Mouse (Mus musculus) kidney, postnatal 0 days (tissue): ENCODE results near the gene Atp12a. TPM values are rescaled to one million over a fixed set of nuclear protein-coding genes. Genes with fewer than 3 reads are reported as not detected.

Experiments used
- ATAC-seq: fragments of 200-750 bp; cut with Nextera tagmentation; replicated peaks from 2 replicates; pipeline ENCODE4 v1.8.0; 2017; ENCODE audit warnings: low read depth, moderate number of reproducible peaks, moderate TSS enrichment, moderate library complexity; ENCODE audit not compliant: low FRiP score
- DNase-seq: peaks from one replicate; pipeline ENCODE4 v3.0.0-alpha.2; 2016; ENCODE audit warnings: low spot score
- H3K27ac ChIP-seq: fragments of 300-500 bp; sonication (generic); 2 replicates; pipeline ENCODE4 v1.5.1; 2014; ENCODE audit warnings: mild to moderate bottlenecking
- H3K27me3 ChIP-seq: fragments of 300-500 bp; sonication (generic); 2 replicates; pipeline ENCODE4 v1.6.1; 2014; ENCODE audit warnings: low read length, mixed read lengths; ENCODE audit not compliant: insufficient read depth
- H3K36me3 ChIP-seq: fragments of 300-500 bp; sonication (generic); 2 replicates; pipeline ENCODE4 v1.6.1; 2014; ENCODE audit warnings: low read length, mixed read lengths; ENCODE audit not compliant: insufficient read depth
- H3K4me1 ChIP-seq: fragments of 300-500 bp; sonication (generic); replicated peaks from 2 replicates; pipeline ENCODE4 v1.6.1; 2014; ENCODE audit warnings: antibody characterized with exemption, low read length, mixed read lengths; ENCODE audit not compliant: insufficient read depth
- H3K4me2 ChIP-seq: fragments of 300-500 bp; sonication (generic); 2 replicates; pipeline ENCODE4 v1.6.1; 2014; ENCODE audit warnings: mild to moderate bottlenecking, low read length, moderate library complexity, mixed read lengths
- H3K4me3 ChIP-seq: fragments of 300-500 bp; sonication (generic); replicated peaks from 2 replicates; pipeline ENCODE4 v1.5.1; 2014; ENCODE audit warnings: low read depth, low read length
- H3K9ac ChIP-seq: fragments of 300-500 bp; sonication (generic); 2 replicates; pipeline ENCODE4 v1.6.1; 2014; ENCODE audit warnings: low read depth, low read length
- H3K9me3 ChIP-seq: fragments of 300-500 bp; sonication (generic); replicated peaks from 2 replicates; pipeline ENCODE4 v1.6.1; 2016; ENCODE audit warnings: low read length, inconsistent platforms, mixed read lengths
- CTCF ChIP-seq: IDR thresholded peaks from 2 replicates; pipeline ENCODE4 v1.5.1; 2016; ENCODE audit warnings: antibody characterized with exemption, low read depth, mild to moderate bottlenecking, moderate library complexity
- WGBS: fragments of 180-500 bp; shearing (Covaris S2); extraction: QIAGEN DNeasy Blood & Tissue Kit; methylation state at CpG from one replicate; pipeline ENCODE4 v1.1.7; 2014; 5-methylcytosine and 5-hydroxymethylcytosine counted together
- polyA plus RNA-seq: library from polyadenylated mRNA; unstranded; fragments of >200 nt; fragmentation: Nextera tagmentation; extraction: Ambion mirVana; gene quantifications from 2 replicates; pipeline ENCODE4 v1.2.1, GENCODE M21; 2015

The Atp12a gene
- 19.9 and 23.4 TPM in 2 replicates for polyA plus RNA-seq

DNA sequence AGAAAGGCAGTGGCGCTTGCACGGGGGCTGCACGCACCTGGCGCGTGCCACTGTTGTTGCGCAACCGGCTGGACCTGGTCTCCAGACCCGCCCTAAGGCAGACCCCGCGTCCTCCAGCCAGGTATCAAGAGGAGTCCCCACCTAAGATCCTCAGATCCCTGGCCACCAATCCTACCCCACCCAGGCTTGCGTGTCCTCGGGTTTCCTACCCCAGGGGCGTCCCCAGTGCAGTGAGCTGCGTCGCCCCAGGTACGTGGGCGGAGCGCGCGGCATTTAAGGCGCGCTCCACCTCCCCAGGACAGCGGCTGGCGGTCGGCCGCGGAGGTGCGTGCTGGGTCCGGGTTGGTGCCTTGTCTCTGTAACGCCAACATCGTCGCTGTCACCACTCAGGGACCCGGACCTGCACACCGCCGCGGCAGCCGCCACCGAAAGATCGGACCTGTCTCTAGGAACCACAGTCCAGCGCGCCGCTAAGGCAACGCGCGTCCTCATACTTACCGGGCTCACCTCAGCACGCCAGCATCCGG is at the start of gene Atp12a:
TSS of gene Atp12a (plus strand) at position 358 of the 527 bp plus-strand sequence.
- TF ChIP-seq CTCF, result no peak
- Histone ChIP-seq H3K27me3 (peaks cover 16% of the 10 kb centered on the region), H3K27ac (no peak within 1 kb of the TSS), H3K36me3 (no peaks in the 10 kb centered on the region), H3K9me3 (no peaks in the 10 kb centered on the region), H3K4me2 (peak within 1 kb of the TSS; percentile 77), H3K9ac (peak within 1 kb of the TSS; percentile 35; the same call in 1 of the 2 replicates), H3K4me1 (peaks cover 5% of the 10 kb centered on the region; the same call in 1 of the 2 replicates), H3K4me3 (peak within 1 kb of the TSS; percentile 41)
- WGBS, result under 1% methylated on average over 48 of the region's 48 CpGs
- no peak for DNase-seq
- ATAC-seq, result peak; percentile 49; the same call in 1 of the 2 replicates

DNA sequence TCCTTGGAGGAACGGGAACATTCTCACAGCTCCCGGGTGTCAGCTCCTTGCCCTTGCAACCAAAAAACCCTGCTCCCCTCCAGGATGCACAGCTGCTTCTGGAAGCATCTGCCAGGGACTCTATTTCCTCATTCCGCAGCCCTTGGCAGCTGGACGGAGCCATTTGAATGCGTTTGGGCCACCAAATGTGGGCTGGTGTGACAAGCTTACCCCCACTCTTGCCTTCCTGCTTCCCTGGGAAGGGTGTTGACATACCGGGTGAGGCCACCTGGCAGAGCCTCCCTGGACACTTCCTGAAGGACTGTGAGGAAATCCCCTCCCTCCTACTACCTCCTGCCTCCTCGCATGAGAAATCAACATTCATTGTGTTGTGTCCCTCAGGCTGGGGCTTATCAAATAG is 49.3 kb upstream of the Atp12a start:
- Histone ChIP-seq H3K27ac (no peak overlapping the region), H3K9ac (no peak overlapping the region), H3K9me3 (no peaks in the 10 kb centered on the region), H3K4me3 (no peak overlapping the region), H3K4me1 (no peaks in the 10 kb centered on the region), H3K36me3 (no peaks in the 10 kb centered on the region), H3K4me2 (no peak overlapping the region), H3K27me3 (no peaks in the 10 kb centered on the region)
- WGBS, result 60% methylated on average over 7 of the region's 7 CpGs
- no peak for DNase-seq
- no peak for ATAC-seq
- TF ChIP-seq CTCF, result no peak

GRCm38 (mm10) chr14:56316333-56316732 is 48.5 kb upstream of the Atp12a start:
- H3K4me2 ChIP-seq, result no peak overlapping the region
- no peaks in the 10 kb centered on the region for H3K27me3 ChIP-seq
- no peaks in the 10 kb centered on the region for H3K4me1 ChIP-seq
- no peak for TF ChIP-seq CTCF
- WGBS, result 85% methylated on average over 4 of the region's 4 CpGs
- H3K36me3 ChIP-seq, result no peaks in the 10 kb centered on the region
- H3K9me3 ChIP-seq, result no peaks in the 10 kb centered on the region
- ATAC-seq (no peak), DNase-seq (no peak)
- H3K27ac ChIP-seq, result no peak overlapping the region
- H3K4me3 ChIP-seq, result no peak overlapping the region
- H3K9ac ChIP-seq, result no peak overlapping the region

DNA sequence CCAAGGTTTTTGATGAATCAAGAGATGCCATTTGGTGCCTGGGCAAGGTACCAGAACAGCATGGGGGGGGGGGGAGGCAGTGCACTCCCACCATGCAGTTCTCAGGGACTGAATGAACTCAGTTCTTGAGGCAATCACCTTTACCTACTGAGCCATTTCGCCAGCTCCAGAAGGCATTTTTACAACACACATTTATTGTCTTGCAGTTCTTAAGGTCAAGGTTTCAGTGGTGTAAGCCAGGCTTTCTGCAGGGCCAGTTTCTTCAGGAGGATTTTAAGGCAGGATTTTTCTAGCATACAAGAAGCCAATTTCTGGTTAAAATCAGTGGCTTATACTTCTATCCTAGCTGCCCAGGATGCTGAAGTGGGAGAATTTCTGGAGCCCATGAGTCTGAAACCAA is 41.9 kb upstream of the Atp12a start:
- WGBS, result 38% methylated on average over 1 of the region's 1 CpGs
- Histone ChIP-seq H3K36me3 (no peaks in the 10 kb centered on the region), H3K9ac (no peak overlapping the region), H3K9me3 (no peaks in the 10 kb centered on the region), H3K4me2 (no peak overlapping the region), H3K27ac (no peak overlapping the region), H3K4me3 (no peak overlapping the region), H3K4me1 (no peaks in the 10 kb centered on the region), H3K27me3 (no peaks in the 10 kb centered on the region)
- ATAC-seq (no peak), DNase-seq (no peak)
- no peak for TF ChIP-seq CTCF

- no peak overlapping the region for H3K27ac ChIP-seq
- no peak for TF ChIP-seq CTCF
- no peaks in the 10 kb centered on the region for H3K4me1 ChIP-seq
- no peaks in the 10 kb centered on the region for H3K27me3 ChIP-seq
- H3K4me2 ChIP-seq, result no peak overlapping the region
- H3K9me3 ChIP-seq, result no peaks in the 10 kb centered on the region
- H3K9ac ChIP-seq, result no peak overlapping the region
- no peak for DNase-seq
- H3K36me3 ChIP-seq, result no peaks in the 10 kb centered on the region
- no peak overlapping the region for H3K4me3 ChIP-seq
- no peak for ATAC-seq
Measured at GRCm38 (mm10) chr14:56325038-56325437, 39.8 kb upstream of the Atp12a start.

- no peak for TF ChIP-seq CTCF
- no peaks in the 10 kb centered on the region for H3K36me3 ChIP-seq
- no peak overlapping the region for H3K4me3 ChIP-seq
- ATAC-seq (peak; percentile 66; the same call in 1 of the 2 replicates), DNase-seq (no peak)
- H3K27ac ChIP-seq, result no peak overlapping the region
- H3K27me3 ChIP-seq, result no peaks in the 10 kb centered on the region
- H3K4me1 ChIP-seq, result no peaks in the 10 kb centered on the region
- H3K9ac ChIP-seq, result no peak overlapping the region
- no peak overlapping the region for H3K4me2 ChIP-seq
- no peaks in the 10 kb centered on the region for H3K9me3 ChIP-seq
Measured at GRCm38 (mm10) chr14:56333700-56334099, 31.2 kb upstream of the Atp12a start.

DNA sequence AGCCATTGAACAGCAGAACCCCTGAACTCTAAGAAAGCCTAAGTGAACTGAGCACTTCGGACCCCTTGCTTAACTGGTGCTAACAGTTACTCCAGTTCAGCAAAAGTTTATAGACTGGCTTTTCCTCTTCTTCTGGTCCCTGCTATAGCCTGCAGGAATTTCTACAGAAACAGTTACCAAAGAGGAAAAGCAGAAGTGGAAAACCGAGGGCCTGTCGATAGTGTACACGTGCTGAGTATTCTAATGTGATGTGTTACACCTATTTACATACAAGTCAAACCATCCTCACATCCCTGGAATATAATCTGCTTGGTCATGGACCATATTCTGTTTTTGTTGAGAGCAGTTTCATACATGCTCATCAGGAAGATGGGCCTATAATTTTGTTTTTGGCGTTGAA is 30.4 kb upstream of the Atp12a start:
- Histone ChIP-seq H3K36me3 (no peaks in the 10 kb centered on the region), H3K9ac (no peak overlapping the region), H3K4me3 (no peak overlapping the region), H3K27me3 (no peaks in the 10 kb centered on the region), H3K4me1 (no peaks in the 10 kb centered on the region), H3K4me2 (no peak overlapping the region), H3K9me3 (no peaks in the 10 kb centered on the region), H3K27ac (no peak overlapping the region)
- DNase-seq (no peak), ATAC-seq (no peak)
- no peak for TF ChIP-seq CTCF
- WGBS, result 89% methylated on average over 5 of the region's 5 CpGs
